Mouse (Mus musculus) limb, embryonic 12.5 days (tissue): Measurements from ENCODE around the gene Pcp4l1. TPM values are rescaled to one million over a fixed set of nuclear protein-coding genes. Genes with fewer than 3 reads are reported as not detected.

ENCODE experiments used
- ATAC-seq: fragments of 200-750 bp; cut with Nextera tagmentation; 2 replicates; pipeline ENCODE4 v1.8.0; 2017; ENCODE audit warnings: low read depth, moderate TSS enrichment; ENCODE audit not compliant: insufficient number of reproducible peaks, insufficient read depth, low FRiP score, low TSS enrichment
- H3K27ac ChIP-seq: fragments of 300-500 bp; sonication (generic); 2 replicates; pipeline ENCODE4 v1.5.1; 2016; ENCODE audit warnings: mild to moderate bottlenecking, moderate library complexity
- H3K27me3 ChIP-seq: fragments of 300-500 bp; sonication (generic); 2 replicates; pipeline ENCODE4 v1.6.1; 2016; ENCODE audit warnings: mild to moderate bottlenecking, moderate library complexity
- H3K36me3 ChIP-seq: fragments of 300-500 bp; sonication (generic); 2 replicates; pipeline ENCODE4 v1.6.1; 2016; ENCODE audit warnings: mild to moderate bottlenecking, moderate library complexity
- H3K4me1 ChIP-seq: fragments of 300-500 bp; sonication (generic); replicated peaks from 2 replicates; pipeline ENCODE4 v1.6.1; 2016
- H3K4me2 ChIP-seq: fragments of 300-500 bp; sonication (generic); 2 replicates; pipeline ENCODE4 v1.6.1; 2016; ENCODE audit warnings: mild to moderate bottlenecking, moderate library complexity
- H3K4me3 ChIP-seq: fragments of 300-500 bp; sonication (generic); replicated peaks from 2 replicates; pipeline ENCODE4 v1.5.1; 2016; ENCODE audit warnings: mild to moderate bottlenecking
- H3K9ac ChIP-seq: fragments of 300-500 bp; sonication (generic); replicated peaks from 2 replicates; pipeline ENCODE4 v1.6.1; 2016; ENCODE audit warnings: mild to moderate bottlenecking, moderate library complexity
- H3K9me3 ChIP-seq: fragments of 300-500 bp; sonication (generic); 2 replicates; pipeline ENCODE4 v1.6.1; 2016; ENCODE audit warnings: mild to moderate bottlenecking, moderate library complexity
- WGBS: fragments of 180-500 bp; shearing (Covaris S2); methylation state at CpG from one replicate; pipeline ENCODE4 v1.1.7; 2016; 5-methylcytosine and 5-hydroxymethylcytosine counted together
- polyA plus RNA-seq: library from polyadenylated mRNA; unstranded; fragments of >200 nt; fragmentation: Nextera tagmentation; extraction: Ambion mirVana; gene quantifications from 2 replicates; pipeline ENCODE4 v1.2.1, GENCODE M21; 2016

Gene Pcp4l1
- polyA plus RNA-seq, 1 experiment from 2014 or later: 2.8 TPM

- Histone ChIP-seq H3K4me2 (peak overlapping the region; percentile 87), H3K36me3 (peaks cover 25% of the 10 kb centered on the region), H3K4me1 (peaks cover 10% of the 10 kb centered on the region), H3K27me3 (no peaks in the 10 kb centered on the region), H3K9ac (no peak overlapping the region), H3K9me3 (no peaks in the 10 kb centered on the region), H3K27ac (no peak overlapping the region), H3K4me3 (peak overlapping the region; percentile 59; the same call in 1 of the 2 replicates)
- WGBS: 8% methylated on average over 10 of the region's 10 CpGs
- ATAC-seq: no peak
These were observed 24.8 kb upstream of the Pcp4l1 start for GRCm38 (mm10) chr1:171220871-171221270.

DNA sequence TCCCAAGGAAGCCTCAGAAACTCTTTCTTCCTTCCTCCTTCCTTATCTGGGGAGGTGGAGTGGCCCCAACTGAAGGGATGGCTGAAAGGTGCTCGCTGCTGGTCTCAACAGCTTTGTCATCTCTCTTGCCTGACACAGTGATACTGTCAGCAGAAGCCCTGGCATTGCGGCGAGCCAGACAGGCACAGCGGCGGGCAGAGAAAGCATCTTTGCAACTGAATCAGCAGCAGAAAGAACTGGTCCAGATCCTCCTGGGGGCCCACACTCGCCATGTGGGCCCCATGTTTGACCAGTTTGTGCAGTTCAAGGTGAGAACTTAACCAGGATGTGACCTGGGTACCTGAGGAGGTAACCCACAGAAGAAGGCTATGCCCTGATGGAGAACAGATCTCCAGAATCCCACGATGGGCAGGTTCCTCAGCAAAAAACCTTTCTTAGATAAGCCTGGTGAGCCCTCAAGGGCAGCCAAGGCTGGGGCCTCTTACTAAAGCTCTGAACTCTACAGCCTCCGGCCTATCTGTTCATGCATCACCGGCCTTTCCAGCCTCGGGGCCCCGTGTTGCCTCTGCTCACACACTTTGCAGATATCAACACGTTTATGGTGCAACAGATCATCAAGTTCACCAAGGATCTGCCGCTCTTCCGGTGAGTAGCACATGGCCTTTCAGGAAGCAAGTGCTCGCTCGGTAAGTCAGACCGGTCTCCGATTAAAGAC, 20.3 kb upstream of the Pcp4l1 start:
- no peak overlapping the region for H3K9ac ChIP-seq
- no peak overlapping the region for H3K4me3 ChIP-seq
- H3K27ac ChIP-seq: no peak overlapping the region
- H3K27me3 ChIP-seq: 0 out of 2 replicates have a peak, but pooled peaks cover 5% of the 10 kb centered on the region
- peaks cover 25% of the 10 kb centered on the region for H3K36me3 ChIP-seq
- ATAC-seq: no peak
- WGBS: 92% methylated on average over 18 of the region's 18 CpGs
- peaks cover 6% of the 10 kb centered on the region for H3K4me1 ChIP-seq
- H3K4me2 ChIP-seq: no peak overlapping the region
- H3K9me3 ChIP-seq: no peaks in the 10 kb centered on the region

GRCm38 (mm10) chr1:171213801-171214496, 17.9 kb upstream of the Pcp4l1 start, which contains the start of gene Nr1i3:
Gene Nr1i3, plus strand, starts transcription at chr1:171213970.
- peaks cover 11% of the 10 kb centered on the region; the same call in 1 of the 2 replicates for H3K36me3 ChIP-seq
- H3K9me3 ChIP-seq: no peaks in the 10 kb centered on the region
- no peak within 1 kb of the TSS for H3K4me2 ChIP-seq
- no peak within 1 kb of the TSS for H3K27ac ChIP-seq
- H3K4me3 ChIP-seq: no peak within 1 kb of the TSS
- no peaks in the 10 kb centered on the region for H3K4me1 ChIP-seq
- H3K27me3 ChIP-seq: peaks cover 13% of the 10 kb centered on the region; the same call in 1 of the 2 replicates
- H3K9ac ChIP-seq: no peak within 1 kb of the TSS
- 71% methylated on average over 10 of the region's 10 CpGs for WGBS
- no peak for ATAC-seq

GRCm38 (mm10) chr1:171212854-171213253, 16.8 kb upstream of the Pcp4l1 start:
- 0 out of 2 replicates have a peak, but pooled peaks cover under 1% of the 10 kb centered on the region for H3K36me3 ChIP-seq
- H3K4me3 ChIP-seq: no peak overlapping the region
- no peak overlapping the region for H3K27ac ChIP-seq
- no peak overlapping the region for H3K4me2 ChIP-seq
- H3K27me3 ChIP-seq: peaks cover 13% of the 10 kb centered on the region; the same call in 1 of the 2 replicates
- no peak for ATAC-seq
- no peaks in the 10 kb centered on the region for H3K4me1 ChIP-seq
- 59% methylated on average over 3 of the region's 3 CpGs for WGBS
- H3K9ac ChIP-seq: no peak overlapping the region
- no peaks in the 10 kb centered on the region for H3K9me3 ChIP-seq

GRCm38 (mm10) chr1:171209409-171209808, 13.3 kb upstream of the Pcp4l1 start:
- Histone ChIP-seq H3K27ac (no peak overlapping the region), H3K9me3 (no peaks in the 10 kb centered on the region)
- no peak for ATAC-seq

DNA sequence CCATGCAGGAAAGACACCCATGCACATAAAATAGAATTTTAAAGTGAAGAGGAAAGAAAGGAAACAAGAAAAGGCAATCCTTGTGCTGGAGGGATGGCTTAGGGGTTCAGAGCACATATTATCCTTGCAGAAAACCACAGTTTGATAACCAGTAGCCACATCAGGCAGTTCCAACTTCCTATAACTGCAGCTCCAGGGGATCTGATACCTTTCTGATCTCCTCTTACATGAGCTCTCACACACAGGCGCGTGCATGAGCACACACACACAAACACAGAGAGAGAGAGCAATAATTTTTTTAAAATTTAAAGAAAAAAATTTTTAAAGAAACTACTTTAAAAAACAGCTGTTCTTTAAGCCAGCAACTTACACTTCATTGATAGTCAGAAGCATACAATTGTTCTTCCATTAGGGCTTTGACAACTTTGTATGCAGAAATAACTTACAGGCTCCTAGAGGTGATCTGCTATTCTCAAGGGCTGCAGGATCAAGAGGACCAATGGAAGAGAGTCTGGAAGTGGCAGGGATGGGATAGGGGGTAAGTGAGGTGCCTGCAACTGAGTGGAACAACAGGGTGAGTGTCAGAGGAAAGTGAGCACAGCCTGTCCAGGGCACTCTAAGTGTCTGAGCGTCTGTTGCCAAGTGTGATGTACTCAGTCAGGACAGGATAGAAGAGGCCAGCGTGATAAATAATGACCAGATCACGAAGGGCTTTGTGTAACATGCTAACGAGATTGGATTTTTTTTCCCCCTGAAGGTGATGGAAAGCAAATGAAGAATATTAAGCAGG, 9.8 kb upstream of the Pcp4l1 start:
- WGBS: 76% methylated on average over 6 of the region's 6 CpGs
- Histone ChIP-seq H3K27ac (no peak overlapping the region), H3K36me3 (no peaks in the 10 kb centered on the region), H3K9me3 (no peaks in the 10 kb centered on the region), H3K27me3 (peaks cover 10% of the 10 kb centered on the region; the same call in 1 of the 2 replicates), H3K4me3 (no peak overlapping the region), H3K4me2 (no peak overlapping the region), H3K4me1 (no peaks in the 10 kb centered on the region), H3K9ac (no peak overlapping the region)
- ATAC-seq: no peak

More at GRCm38 (mm10) chr1:171209409-171209808, 13.3 kb upstream of the Pcp4l1 start:
- peaks cover 15% of the 10 kb centered on the region; the same call in 1 of the 2 replicates for H3K27me3 ChIP-seq
- H3K4me2 ChIP-seq: no peak overlapping the region
- no peaks in the 10 kb centered on the region for H3K4me1 ChIP-seq
- H3K36me3 ChIP-seq: no peaks in the 10 kb centered on the region
- WGBS: 13% methylated on average over 4 of the region's 4 CpGs
- H3K4me3 ChIP-seq: no peak overlapping the region
- no peak overlapping the region for H3K9ac ChIP-seq

GRCm38 (mm10) chr1:171204249-171204644, 8.2 kb upstream of the Pcp4l1 start:
- Histone ChIP-seq H3K9ac (no peak overlapping the region), H3K36me3 (no peaks in the 10 kb centered on the region), H3K4me2 (no peak overlapping the region), H3K27ac (no peak overlapping the region), H3K27me3 (peaks cover 4% of the 10 kb centered on the region; the same call in 1 of the 2 replicates), H3K4me3 (no peak overlapping the region), H3K4me1 (no peaks in the 10 kb centered on the region), H3K9me3 (no peaks in the 10 kb centered on the region)
- ATAC-seq: no peak
- 21% methylated on average over 7 of the region's 7 CpGs for WGBS

- no peaks in the 10 kb centered on the region for H3K4me1 ChIP-seq
- 65% methylated on average over 9 of the region's 11 CpGs for WGBS
- H3K27me3 ChIP-seq: peaks cover 7% of the 10 kb centered on the region; the same call in 1 of the 2 replicates
- no peak overlapping the region for H3K4me3 ChIP-seq
- H3K36me3 ChIP-seq: no peaks in the 10 kb centered on the region
- H3K4me2 ChIP-seq: no peak overlapping the region
- no peak for ATAC-seq
- no peaks in the 10 kb centered on the region for H3K9me3 ChIP-seq
- no peak overlapping the region for H3K9ac ChIP-seq
- H3K27ac ChIP-seq: no peak overlapping the region
These were observed 7.6 kb upstream of the Pcp4l1 start for GRCm38 (mm10) chr1:171203471-171204248.

- H3K9ac ChIP-seq: no peak overlapping the region
- no peak overlapping the region for H3K4me2 ChIP-seq
- H3K4me3 ChIP-seq: no peak overlapping the region
- H3K9me3 ChIP-seq: no peaks in the 10 kb centered on the region
- H3K4me1 ChIP-seq: peaks cover 7% of the 10 kb centered on the region
- 98% methylated on average over 1 of the region's 1 CpGs for WGBS
- H3K27ac ChIP-seq: no peak overlapping the region
- H3K27me3 ChIP-seq: peaks cover 23% of the 10 kb centered on the region
- ATAC-seq: no peak
- H3K36me3 ChIP-seq: no peaks in the 10 kb centered on the region
These were observed 4.7 kb upstream of the Pcp4l1 start for GRCm38 (mm10) chr1:171200769-171201168.

- Histone ChIP-seq H3K4me2 (no peak overlapping the region), H3K27ac (no peak overlapping the region), H3K4me1 (peaks cover 16% of the 10 kb centered on the region), H3K9me3 (no peaks in the 10 kb centered on the region), H3K36me3 (no peaks in the 10 kb centered on the region), H3K4me3 (no peak overlapping the region), H3K9ac (no peak overlapping the region), H3K27me3 (peaks cover 34% of the 10 kb centered on the region)
- 50% methylated on average over 1 of the region's 1 CpGs for WGBS
- no peak for ATAC-seq
These were observed 3.5 kb upstream of the Pcp4l1 start for GRCm38 (mm10) chr1:171199532-171199931.
